7 mouse cellular contexts compared by ENCODE assay signal in the genomic region with DNA sequence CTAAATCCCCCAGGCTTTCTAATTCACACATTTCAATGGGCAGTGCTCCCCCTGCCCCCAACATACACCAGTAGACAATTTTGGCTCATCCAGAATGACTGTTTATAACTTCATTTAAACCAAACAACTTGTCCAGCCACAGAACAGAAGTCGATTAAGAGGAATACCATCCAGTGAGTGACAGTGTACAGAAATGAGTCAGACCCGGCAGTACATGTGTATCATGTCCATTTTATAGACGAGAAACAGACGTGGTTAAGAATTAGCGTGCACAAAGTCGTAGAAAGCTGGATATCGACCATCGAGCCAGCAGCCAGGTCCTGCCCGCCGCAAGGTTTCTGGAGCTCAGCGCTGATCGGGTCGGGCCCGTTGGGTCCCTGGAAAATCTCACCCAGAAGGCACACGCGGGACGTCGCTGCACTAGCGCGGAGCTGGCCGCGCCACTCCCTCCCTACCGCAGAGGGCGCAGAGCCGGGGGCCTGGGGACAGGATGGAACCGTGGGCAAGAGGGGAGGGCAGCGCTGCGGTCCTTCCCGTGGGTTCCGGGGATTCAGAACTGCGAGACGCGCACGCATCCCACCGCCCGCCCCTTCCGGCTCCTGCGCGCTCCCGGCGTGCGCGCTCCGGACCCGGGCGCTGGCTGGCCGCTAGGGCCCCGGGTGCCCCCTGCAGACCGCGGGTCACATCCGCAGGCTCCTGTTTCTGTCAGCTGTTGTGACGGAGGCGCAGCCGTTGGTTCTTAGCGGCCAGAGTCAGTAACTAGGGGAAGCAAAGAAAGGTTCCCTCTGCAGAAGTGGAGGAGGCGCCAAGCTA. TPM values are rescaled to one million over a fixed set of nuclear protein-coding genes. Genes with fewer than 3 reads are reported as not detected.
DNase-seq lines count a peak whose midpoint lies in the region; ATAC-seq lines count a peak whose summit lies in the region.

Cyren (minus strand) TSS at position 552 of the 813 bp plus-strand sequence.

- no peaks in the 10 kb centered on the region for H3K9me3 ChIP-seq in embryonic facial prominence, embryonic 11.5 days (replicated peaks; ENCODE audit: control insufficient read depth, low read length)
- H3K9me3 ChIP-seq in limb, embryonic 11.5 days (ENCODE audit: control insufficient read depth, low read length): no peaks in the 10 kb centered on the region
- no peaks in the 10 kb centered on the region for H3K9me3 ChIP-seq in midbrain, embryonic 14.5 days (ENCODE audit: control insufficient read depth, low read length)

- 0 out of 2 replicates have a peak, but pooled peaks cover 2% of the 10 kb centered on the region for H3K36me3 ChIP-seq in embryonic facial prominence, embryonic 11.5 days (replicated peaks; ENCODE audit: control insufficient read depth, insufficient read depth, low read depth, low read length)
- H3K36me3 ChIP-seq in limb, embryonic 11.5 days (ENCODE audit: control insufficient read depth, insufficient read depth, low read length): no peaks in the 10 kb centered on the region; the same call in 1 of the 2 replicates
- H3K36me3 ChIP-seq in midbrain, embryonic 14.5 days (ENCODE audit: control insufficient read depth, insufficient read depth, low read length): peaks cover 19% of the 10 kb centered on the region

- peak within 1 kb of the TSS; percentile 90 for H3K9ac ChIP-seq in embryonic facial prominence, embryonic 11.5 days (replicated peaks; ENCODE audit: low read length)
- peak within 1 kb of the TSS; percentile 89 for H3K9ac ChIP-seq in limb, embryonic 11.5 days (ENCODE audit: low read length)
- H3K9ac ChIP-seq in midbrain, embryonic 14.5 days (replicated peaks; ENCODE audit: low read length): peak within 1 kb of the TSS; percentile 79

- peak; percentile 84 for ATAC-seq in embryonic facial prominence, embryonic 11.5 days (replicated peaks; ENCODE audit: insufficient number of reproducible peaks, low FRiP score, low TSS enrichment, low read depth)
- ATAC-seq in limb, embryonic 11.5 days (ENCODE audit: insufficient number of reproducible peaks, low FRiP score, low TSS enrichment, low read depth): peak; percentile 88
- peak; percentile 93 for ATAC-seq in midbrain, embryonic 14.5 days (ENCODE audit: low FRiP score, low TSS enrichment)

- peak within 1 kb of the TSS; percentile 87 for H3K27ac ChIP-seq in embryonic facial prominence, embryonic 11.5 days (replicated peaks; ENCODE audit: low read depth, low read length)
- peak within 1 kb of the TSS; percentile 81 for H3K27ac ChIP-seq in limb, embryonic 11.5 days (replicated peaks; ENCODE audit: low read depth, low read length)
- peak within 1 kb of the TSS; percentile 90 for H3K27ac ChIP-seq in midbrain, embryonic 14.5 days (replicated peaks; ENCODE audit: low read depth, low read length)

- H3K27me3 ChIP-seq in embryonic facial prominence, embryonic 11.5 days (ENCODE audit: control insufficient read depth, insufficient read depth, low read length): no peaks in the 10 kb centered on the region
- no peaks in the 10 kb centered on the region for H3K27me3 ChIP-seq in limb, embryonic 11.5 days (ENCODE audit: control insufficient read depth, insufficient read depth, low read length)
- H3K27me3 ChIP-seq in midbrain, embryonic 14.5 days (ENCODE audit: control insufficient read depth, insufficient read depth, low read length): no peaks in the 10 kb centered on the region

- H3K4me1 ChIP-seq in embryonic facial prominence, embryonic 11.5 days (ENCODE audit: control insufficient read depth, insufficient read depth, low read length): no peaks in the 10 kb centered on the region; the same call in 1 of the 2 replicates
- H3K4me1 ChIP-seq in limb, embryonic 11.5 days (ENCODE audit: control insufficient read depth, insufficient read depth, low read length): peaks cover 8% of the 10 kb centered on the region
- peaks cover 18% of the 10 kb centered on the region for H3K4me1 ChIP-seq in midbrain, embryonic 14.5 days (ENCODE audit: control insufficient read depth, insufficient read depth, low read length)

- peak; percentile 97 for DNase-seq in adrenal gland, postnatal 14 days
- peak; percentile 95 for DNase-seq in embryonic facial prominence, embryonic 11.5 days (ENCODE audit: low spot score)
- peak; percentile 100 for DNase-seq in heart, adult 11 months
- peak; percentile 93 for DNase-seq in kidney, adult 18-20 months
- DNase-seq in limb, embryonic 11.5 days (ENCODE audit: low spot score): peak; percentile 92
- DNase-seq in midbrain, embryonic 14.5 days: peak; percentile 96
- DNase-seq in spleen, adult 18-20 months: peak; percentile 90 to 96

- H3K4me2 ChIP-seq in embryonic facial prominence, embryonic 11.5 days (ENCODE audit: low read depth, low read length): peak within 1 kb of the TSS; percentile 67
- H3K4me2 ChIP-seq in limb, embryonic 11.5 days (ENCODE audit: low read depth, severe bottlenecking): peak within 1 kb of the TSS; percentile 58
- peak within 1 kb of the TSS; percentile 71 for H3K4me2 ChIP-seq in midbrain, embryonic 14.5 days (ENCODE audit: low read length)

- under 1% methylated on average over 49 of the region's 56 CpGs for WGBS in embryonic facial prominence, embryonic 11.5 days
- WGBS in limb, embryonic 11.5 days: under 1% methylated on average over 56 of the region's 56 CpGs
- under 1% methylated on average over 56 of the region's 56 CpGs for WGBS in midbrain, embryonic 14.5 days

- peak within 1 kb of the TSS; percentile 75 for H3K4me3 ChIP-seq in embryonic facial prominence, embryonic 11.5 days (ENCODE audit: low read depth, low read length)
- H3K4me3 ChIP-seq in limb, embryonic 11.5 days (ENCODE audit: low read depth, low read length): peak within 1 kb of the TSS; percentile 66
- H3K4me3 ChIP-seq in midbrain, embryonic 14.5 days (replicated peaks; ENCODE audit: low read depth, low read length): peak within 1 kb of the TSS; percentile 58

RNA-seq across cellular contexts. Expression of gene Cyren, which starts in this region (rescaled TPM):
- 8.1 and 8.5 TPM in 2 replicates for total RNA-seq in adrenal gland, postnatal 14 days (2021)
- 10.9 and 14.2 TPM in 2 replicates for polyA plus RNA-seq in embryonic facial prominence, embryonic 11.5 days (2014; fragmentation: Nextera tagmentation; extraction: Ambion mirVana)
- polyA plus RNA-seq in limb, embryonic 11.5 days (2014; fragmentation: Nextera tagmentation; extraction: Ambion mirVana): 15.0 and 15.2 TPM in 2 replicates
- polyA plus RNA-seq in midbrain, embryonic 14.5 days (2014; fragmentation: Nextera tagmentation; extraction: Ambion mirVana): 6.1 and 8.7 TPM in 2 replicates

Comparison
In these comparisons a context has a peak if more than half of its experiments do, and no peak if none do; other contexts are left out.
1. Peak in every context shown above with its lines: DNase-seq, ATAC-seq, H3K4me3 ChIP-seq and H3K27ac ChIP-seq.